Mouse (Mus musculus): ENCODE data around the gene Tas1r3.

GRCm38 (mm10) chr4:155847591-155848352 lies 15.4 kb downstream of the Tas1r3 start:
- no peak for TF ChIP-seq POLR2A (IDR thresholded peaks at IDR 0.05; ENCODE audit: insufficient read depth, low read length)
- no peak for TF ChIP-seq CTCF (IDR thresholded peaks at IDR 0.05; ENCODE audit: low read depth, low read length)
- TF ChIP-seq EP300 (IDR thresholded peaks at IDR 0.05; ENCODE audit: insufficient read depth, low read depth, low read length) = no peak
